Comparison of ENCODE assay signal across 10 mouse cellular contexts in the genomic region with DNA sequence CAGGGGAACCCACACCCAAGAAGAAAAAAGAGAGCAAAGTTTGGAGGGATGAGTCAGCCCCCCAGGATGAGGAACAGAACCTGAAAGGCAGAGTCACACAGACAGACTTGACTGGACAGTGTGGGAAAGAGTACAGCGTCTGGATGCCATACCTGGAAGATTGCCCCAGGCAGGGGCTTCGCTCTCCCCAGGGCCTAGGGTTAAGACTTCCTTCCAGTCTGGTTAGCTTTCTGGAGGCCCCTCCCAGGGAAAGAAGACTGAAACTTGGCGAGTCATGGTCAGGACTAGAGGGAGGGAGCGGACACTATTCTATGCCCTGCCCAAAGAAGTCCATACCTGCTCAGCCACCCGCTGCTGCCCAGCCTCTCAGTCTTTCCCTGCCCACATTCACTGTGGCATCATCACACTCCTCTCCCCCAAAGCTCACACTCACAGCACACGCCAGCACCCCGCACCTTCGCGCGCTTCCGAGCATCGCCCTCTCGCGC. TPM values are rescaled to one million over a fixed set of nuclear protein-coding genes. Genes with fewer than 3 reads are reported as not detected.
DNase-seq lines count a peak whose midpoint lies in the region; ATAC-seq and TF ChIP-seq lines count a peak whose summit lies in the region.
"Had no signal": no experiment of that assay in that cellular context is flagged by ENCODE, and none has a peak within 500 bp of the region (broad histone marks: within the 10 kb centered on the region; RNA-seq: fewer than 3 reads in every experiment).

No protein-coding gene starts in this region.

- H3K4me2 ChIP-seq in neural tube, embryonic 11.5 days (ENCODE audit: low read depth), result peak overlapping the region; percentile 93
- peak overlapping the region; percentile 78 for H3K4me2 ChIP-seq in liver, embryonic 12.5 days
- H3K4me2 ChIP-seq in stomach, postnatal 0 days (replicated peaks; ENCODE audit: low read depth), result peak overlapping the region; percentile 92

- H3K27me3 ChIP-seq in neural tube, embryonic 11.5 days (ENCODE audit: control insufficient read depth, insufficient read depth, low read length), result 0 out of 2 replicates have a peak, but pooled peaks cover 2% of the 10 kb centered on the region
- H3K27me3 ChIP-seq in liver, embryonic 12.5 days (replicated peaks), result peaks cover 80% of the 10 kb centered on the region
- no peaks in the 10 kb centered on the region for H3K27me3 ChIP-seq in stomach, postnatal 0 days (ENCODE audit: control insufficient read depth, insufficient read depth, low read length)

- WGBS in neural tube, embryonic 11.5 days, result 19% methylated on average over 14 of the region's 14 CpGs
- 14% methylated on average over 14 of the region's 14 CpGs for WGBS in liver, embryonic 12.5 days (ENCODE audit: insufficient replicate concordance)
- WGBS in stomach, postnatal 0 days, result 11% methylated on average over 14 of the region's 14 CpGs

- intact Hi-C loops in gastrocnemius, postnatal 14 days (cut with DNase I; ENCODE audit: low total_unique reads), result no loop called here

- peak overlapping the region; percentile 86 for H3K9ac ChIP-seq in neural tube, embryonic 11.5 days (ENCODE audit: low read length)
- H3K9ac ChIP-seq in liver, embryonic 12.5 days, result no peak overlapping the region
- H3K9ac ChIP-seq in stomach, postnatal 0 days (ENCODE audit: low read length), result peak overlapping the region; percentile 65; the same call in 1 of the 2 replicates

- no peak overlapping the region for H3K27ac ChIP-seq in neural tube, embryonic 11.5 days (ENCODE audit: low read depth, low read length)
- no peak overlapping the region for H3K27ac ChIP-seq in liver, embryonic 12.5 days
- H3K27ac ChIP-seq in stomach, postnatal 0 days (replicated peaks), result peak overlapping the region; percentile 56
- H3K27ac ChIP-seq: macrophage had no signal

- no peak for DNase-seq in cerebellum, adult 8-10 months
- no peak for DNase-seq in neural tube, embryonic 11.5 days (ENCODE audit: low spot score)
- no peak for DNase-seq in neural tube, embryonic 10.5 days (ENCODE audit: extremely low spot score, low spot score)
- DNase-seq in stomach, postnatal 0 days (ENCODE audit: low spot score), result no peak
- no peak for DNase-seq in urinary bladder, adult 2 months (ENCODE audit: low spot score)
- DNase-seq in gastrocnemius, postnatal 14 days, result no peak

- no peaks in the 10 kb centered on the region for H3K36me3 ChIP-seq in neural tube, embryonic 11.5 days (ENCODE audit: control insufficient read depth, insufficient read depth, low read length)
- H3K36me3 ChIP-seq in liver, embryonic 12.5 days, result no peaks in the 10 kb centered on the region
- no peaks in the 10 kb centered on the region for H3K36me3 ChIP-seq in stomach, postnatal 0 days (ENCODE audit: control insufficient read depth, insufficient read depth, low read length)

- TF ChIP-seq CTCF in stomach, postnatal 0 days (IDR thresholded peaks at IDR 0.05; ENCODE audit: low read depth), result no peak

- TF ChIP-seq EP300 in stomach, postnatal 0 days (optimal IDR thresholded peaks at IDR 0.05), result no peak

- peak; percentile 42; the same call in 1 of the 2 replicates for ATAC-seq in cerebellum, adult (ENCODE audit: insufficient number of reproducible peaks, low FRiP score, low TSS enrichment)
- peak; percentile 5; the same call in 1 of the 2 replicates for ATAC-seq in neural tube, embryonic 11.5 days (ENCODE audit: insufficient read depth, low FRiP score, low TSS enrichment)
- ATAC-seq in liver, embryonic 12.5 days, result peak; percentile 24
- ATAC-seq in stomach, postnatal 0 days (ENCODE audit: low FRiP score, low TSS enrichment), result peak; percentile 34

- H3K4me1 ChIP-seq in neural tube, embryonic 11.5 days (ENCODE audit: control insufficient read depth, insufficient read depth, low read length), result peaks cover 9% of the 10 kb centered on the region
- H3K4me1 ChIP-seq in liver, embryonic 12.5 days, result peaks cover 14% of the 10 kb centered on the region
- H3K4me1 ChIP-seq in stomach, postnatal 0 days (replicated peaks; ENCODE audit: control insufficient read depth, insufficient read depth), result no peaks in the 10 kb centered on the region

- no peaks in the 10 kb centered on the region for H3K9me3 ChIP-seq in neural tube, embryonic 11.5 days (ENCODE audit: control insufficient read depth, low read length)
- H3K9me3 ChIP-seq in liver, embryonic 12.5 days (replicated peaks), result no peaks in the 10 kb centered on the region; the same call in 1 of the 2 replicates
- H3K9me3 ChIP-seq in stomach, postnatal 0 days (ENCODE audit: control insufficient read depth, low read length), result no peaks in the 10 kb centered on the region

- peak overlapping the region; percentile 70 for H3K4me3 ChIP-seq in neural tube, embryonic 11.5 days (ENCODE audit: low read depth, low read length)
- H3K4me3 ChIP-seq in liver, embryonic 12.5 days, result peak overlapping the region; percentile 61
- H3K4me3 ChIP-seq in stomach, postnatal 0 days (ENCODE audit: low read depth, low read length), result peak overlapping the region; percentile 52

RNA-seq across cellular contexts. Expression of a gene that starts 0.8 kb away (rescaled TPM):
- polyA plus RNA-seq in neural tube, embryonic 11.5 days (2014; fragmentation: Nextera tagmentation; extraction: Ambion mirVana), result 6.9 and 8.1 TPM in 2 replicates
- polyA plus RNA-seq in liver, embryonic 12.5 days (2016; fragmentation: Nextera tagmentation; extraction: Ambion mirVana), result 0.28 and 0.35 TPM in 2 replicates
- 3.4 and 4.5 TPM in 2 replicates for polyA plus RNA-seq in stomach, postnatal 0 days (2015; fragmentation: Nextera tagmentation; extraction: Ambion mirVana)
- polyA plus RNA-seq in urinary bladder, adult 2 months (2012; rRNA removed), result 10.0 and 19.2 TPM in 2 replicates
- 10 to 100 TPM in 1 of 2 experiments, 1 to 10 TPM in 1; 5.3 to 17.7 TPM for total RNA-seq in gastrocnemius, postnatal 14 days (2021)
- polyA plus RNA-seq: macrophage had no signal

RNA-seq across cellular contexts. Expression of a gene that starts 18.7 kb away (rescaled TPM):
- 1.5 and 2.2 TPM in 2 replicates for polyA plus RNA-seq in neural tube, embryonic 11.5 days (2014; fragmentation: Nextera tagmentation; extraction: Ambion mirVana)
- 2.6 and 2.8 TPM in 2 replicates for polyA plus RNA-seq in liver, embryonic 12.5 days (2016; fragmentation: Nextera tagmentation; extraction: Ambion mirVana)
- polyA plus RNA-seq in stomach, postnatal 0 days (2015; fragmentation: Nextera tagmentation; extraction: Ambion mirVana), result 26.8 and 28.8 TPM in 2 replicates
- polyA plus RNA-seq in urinary bladder, adult 2 months (2012; rRNA removed), result 18.8 and 28.9 TPM in 2 replicates
- 1 to 10 TPM in 1 of 2 experiments, under 1 TPM in 1; 0.84 to 1.2 TPM for total RNA-seq in gastrocnemius, postnatal 14 days (2021)

RNA-seq across cellular contexts. Expression of a gene that starts 25.8 kb away (rescaled TPM):
- polyA plus RNA-seq in neural tube, embryonic 11.5 days (2014; fragmentation: Nextera tagmentation; extraction: Ambion mirVana), result 69.2 and 79.1 TPM in 2 replicates
- 12.4 and 14.2 TPM in 2 replicates for polyA plus RNA-seq in liver, embryonic 12.5 days (2016; fragmentation: Nextera tagmentation; extraction: Ambion mirVana)
- polyA plus RNA-seq in stomach, postnatal 0 days (2015; fragmentation: Nextera tagmentation; extraction: Ambion mirVana), result 13.6 and 15.8 TPM in 2 replicates
- polyA plus RNA-seq in urinary bladder, adult 2 months (2012; rRNA removed), result 10.0 and 10.7 TPM in 2 replicates
- total RNA-seq in gastrocnemius, postnatal 14 days (2021), result 1 to 10 TPM; 6.4 to 8.3 TPM

RNA-seq across cellular contexts. Expression of a gene that starts 28.9 kb away (rescaled TPM):
- not detected in 2 replicates for polyA plus RNA-seq in neural tube, embryonic 11.5 days (2014; fragmentation: Nextera tagmentation; extraction: Ambion mirVana)
- not detected in 2 replicates for polyA plus RNA-seq in liver, embryonic 12.5 days (2016; fragmentation: Nextera tagmentation; extraction: Ambion mirVana)
- polyA plus RNA-seq in stomach, postnatal 0 days (2015; fragmentation: Nextera tagmentation; extraction: Ambion mirVana), result 0.05 and 0.10 TPM in 2 replicates
- polyA plus RNA-seq in urinary bladder, adult 2 months (2012; rRNA removed), result 0.03 TPM in 1 of 2 replicates, not detected in the other
- total RNA-seq in gastrocnemius, postnatal 14 days (2021), result under 1 TPM in 1 of 2 experiments, not detected in 1; 0.12 TPM
- polyA plus RNA-seq: brain, embryonic 14.5 days; macrophage had no signal

RNA-seq across cellular contexts. Expression of a gene that starts 31.2 kb away (rescaled TPM):
- polyA plus RNA-seq in neural tube, embryonic 11.5 days (2014; fragmentation: Nextera tagmentation; extraction: Ambion mirVana), result 0.50 and 0.70 TPM in 2 replicates
- 0.20 and 0.24 TPM in 2 replicates for polyA plus RNA-seq in liver, embryonic 12.5 days (2016; fragmentation: Nextera tagmentation; extraction: Ambion mirVana)
- 0.07 and 0.10 TPM in 2 replicates for polyA plus RNA-seq in stomach, postnatal 0 days (2015; fragmentation: Nextera tagmentation; extraction: Ambion mirVana)
- not detected in 2 replicates for polyA plus RNA-seq in urinary bladder, adult 2 months (2012; rRNA removed)
- not detected for total RNA-seq in gastrocnemius, postnatal 14 days (2021)
- polyA plus RNA-seq: brain, embryonic 14.5 days; macrophage had no signal
